Mouse (Mus musculus): ENCODE measurements around the gene Hist3h2ba. TPM values are rescaled to one million over a fixed set of nuclear protein-coding genes. Genes with fewer than 3 reads are reported as not detected.

The Hist3h2ba gene
- polyA plus RNA-seq, 2 experiments from 2014 or later: 4.9 to 6.6 TPM

- no peak for ATAC-seq
These were observed 40.4 kb downstream of the Hist3h2ba start for GRCm38 (mm10) chr11:58989166-58989565.

GRCm38 (mm10) chr11:58990141-58990540 is 41.4 kb downstream of the Hist3h2ba start:
- ATAC-seq: no peak

- ATAC-seq: no peak
These were observed 42.1 kb downstream of the Hist3h2ba start for GRCm38 (mm10) chr11:58990794-58991193.

GRCm38 (mm10) chr11:58991911-58992310 is 43.2 kb downstream of the Hist3h2ba start:
- ATAC-seq: no peak

- no peak for ATAC-seq
These were observed 44.5 kb downstream of the Hist3h2ba start for GRCm38 (mm10) chr11:58993091-58993670.

- ATAC-seq: no peak
These were observed 45.7 kb downstream of the Hist3h2ba start for GRCm38 (mm10) chr11:58994337-58994826.

- no peak for ATAC-seq
These were observed 46.5 kb downstream of the Hist3h2ba start for GRCm38 (mm10) chr11:58995061-58995806.

GRCm38 (mm10) chr11:58995807-58996370 is 47.2 kb downstream of the Hist3h2ba start:
- no peak for ATAC-seq

GRCm38 (mm10) chr11:58997541-58997940 is 48.8 kb downstream of the Hist3h2ba start:
- ATAC-seq: no peak

Other genes starting within 250 kb of the Hist3h2ba start
- gene Olfr319, start 249.8 kb upstream of the Hist3h2ba start, polyA plus RNA-seq (2017; shearing (Covaris generic)): not detected
- not detected for gene Olfr318, start 224.9 kb upstream of the Hist3h2ba start, polyA plus RNA-seq (2017; shearing (Covaris generic))
- gene Olfr317, start 209.7 kb upstream of the Hist3h2ba start, polyA plus RNA-seq (2017; shearing (Covaris generic)): not detected
- gene Olfr316, start 196.2 kb upstream of the Hist3h2ba start, polyA plus RNA-seq (2017; shearing (Covaris generic)): not detected
- gene Olfr315, start 175.7 kb upstream of the Hist3h2ba start, polyA plus RNA-seq (2017; shearing (Covaris generic)): not detected
- gene Olfr314, start 166.0 kb upstream of the Hist3h2ba start, polyA plus RNA-seq (2017; shearing (Covaris generic)): not detected
- under 1 TPM in 1 of 2 experiments, not detected in 1; 1.00 TPM for gene Fam183b, start 147.0 kb upstream of the Hist3h2ba start, polyA plus RNA-seq (2017; shearing (Covaris generic))
- not detected for gene Olfr313, start 133.9 kb upstream of the Hist3h2ba start, polyA plus RNA-seq (2017; shearing (Covaris generic))
- gene Olfr312, start 119.7 kb upstream of the Hist3h2ba start, polyA plus RNA-seq (2017; shearing (Covaris generic)): under 1 TPM in 1 of 2 experiments, not detected in 1; 0.13 TPM
- gene Olfr311, start 109.7 kb upstream of the Hist3h2ba start, polyA plus RNA-seq (2017; shearing (Covaris generic)): not detected
- gene Gm12258, start 101.8 kb upstream of the Hist3h2ba start, polyA plus RNA-seq (2017; shearing (Covaris generic)): 1 to 10 TPM; 7.1 to 7.9 TPM
- 10 to 100 TPM; 11.0 to 14.5 TPM for gene 2810021J22Rik, start 81.7 kb upstream of the Hist3h2ba start, polyA plus RNA-seq (2017; shearing (Covaris generic))
- gene Zfp39, start 44.7 kb upstream of the Hist3h2ba start, polyA plus RNA-seq (2017; shearing (Covaris generic)): 10 to 100 TPM in 1 of 2 experiments, 1 to 10 TPM in 1; 8.2 to 10.6 TPM
- gene Btnl10, start 31.0 kb upstream of the Hist3h2ba start, polyA plus RNA-seq (2017; shearing (Covaris generic)): not detected
- gene Rnf187, start 10.0 kb upstream of the Hist3h2ba start, polyA plus RNA-seq (2017; shearing (Covaris generic)): 10 to 100 TPM in 1 of 2 experiments, 1 to 10 TPM in 1; 10.0 to 18.7 TPM
- gene Hist3h2a, start 5.8 kb downstream of the Hist3h2ba start, polyA plus RNA-seq (2017; shearing (Covaris generic)): 10 to 100 TPM in 1 of 2 experiments, 1 to 10 TPM in 1; 9.6 to 10.3 TPM
- gene Trim17, start 5.8 kb downstream of the Hist3h2ba start, polyA plus RNA-seq (2017; shearing (Covaris generic)): under 1 TPM; 0.28 to 0.46 TPM
- gene Trim11, start 29.2 kb downstream of the Hist3h2ba start, polyA plus RNA-seq (2017; shearing (Covaris generic)): 10 to 100 TPM; 23.7 to 27.1 TPM
- not detected for gene Obscn, start 187.5 kb downstream of the Hist3h2ba start, polyA plus RNA-seq (2017; shearing (Covaris generic))
- gene Iba57, start 214.8 kb downstream of the Hist3h2ba start, polyA plus RNA-seq (2017; shearing (Covaris generic)): 1 to 10 TPM; 1.2 to 1.8 TPM
- gene Gjc2, start 234.3 kb downstream of the Hist3h2ba start, polyA plus RNA-seq (2017; shearing (Covaris generic)): not detected
- 10 to 100 TPM; 63.6 to 67.4 TPM for gene Guk1, start 243.3 kb downstream of the Hist3h2ba start, polyA plus RNA-seq (2017; shearing (Covaris generic))